Mouse (Mus musculus): ENCODE measurements around the gene Gm8265. TPM values are rescaled to one million over a fixed set of nuclear protein-coding genes. Genes with fewer than 3 reads are reported as not detected.
"Not testable (repeated sequence)": the region's sequence is repeated elsewhere in the genome, so short reads cannot be mapped to it uniquely, and the experiment has no call there.

Gm8265 gene
- not detected in 2 replicates for polyA plus RNA-seq (2015; fragmentation: Nextera tagmentation; extraction: Ambion mirVana)

DNA sequence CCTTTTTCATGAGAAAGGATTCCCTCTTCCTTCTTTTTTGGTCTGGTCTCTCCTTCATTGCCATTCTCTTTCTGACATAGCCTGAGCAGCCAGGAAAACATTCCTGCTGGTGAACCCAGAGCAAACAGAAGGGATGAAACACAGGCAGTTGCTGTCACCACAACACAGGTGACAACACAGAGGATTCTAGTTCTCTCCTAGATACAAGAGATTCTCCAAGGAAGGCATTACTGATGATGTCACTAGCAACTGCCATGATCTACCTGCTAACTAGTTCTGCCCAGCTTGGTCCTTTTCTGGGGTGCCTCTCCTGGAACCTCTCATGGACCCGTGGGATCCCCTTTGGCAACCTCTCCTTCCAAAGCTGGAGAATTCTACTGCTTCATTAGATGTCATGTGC, at the start of gene Gm8265:
Gm8265 (minus strand) TSS at position 101 of the 400 bp plus-strand sequence.
- not testable (repeated sequence) for H3K36me3 ChIP-seq (replicated peaks); ATAC-seq (replicated peaks); H3K4me1 ChIP-seq; H3K27ac ChIP-seq; H3K4me2 ChIP-seq; H3K4me3 ChIP-seq; H3K9ac ChIP-seq; H3K27me3 ChIP-seq (replicated peaks); H3K9me3 ChIP-seq
- WGBS = no CpG with 5 or more reads among the region's 1 CpGs

Other genes starting within 250 kb of the Gm8265 start
- 0.86 and 2.0 TPM in 2 replicates for gene Gm3500, start 244.0 kb downstream of the Gm8265 start, polyA plus RNA-seq (2015; fragmentation: Nextera tagmentation; extraction: Ambion mirVana)
- 2.5 and 2.8 TPM in 2 replicates for gene Gm3194, start 177.6 kb downstream of the Gm8265 start, polyA plus RNA-seq (2015; fragmentation: Nextera tagmentation; extraction: Ambion mirVana)
- gene Gm8246, start 155.2 kb downstream of the Gm8265 start, polyA plus RNA-seq (2015; fragmentation: Nextera tagmentation; extraction: Ambion mirVana) = not detected in 2 replicates
- gene Gm3187, start 148.8 kb downstream of the Gm8265 start, polyA plus RNA-seq (2015; fragmentation: Nextera tagmentation; extraction: Ambion mirVana) = 0.13 and 0.23 TPM in 2 replicates
- 14.8 and 15.0 TPM in 2 replicates for gene Gm3488, start 131.4 kb downstream of the Gm8265 start, polyA plus RNA-seq (2015; fragmentation: Nextera tagmentation; extraction: Ambion mirVana)
- 0.15 TPM in 1 of 2 replicates, not detected in the other for gene Gm3532, start 94.5 kb downstream of the Gm8265 start, polyA plus RNA-seq (2015; fragmentation: Nextera tagmentation; extraction: Ambion mirVana)
- gene Gm9603, start 54.4 kb upstream of the Gm8265 start, polyA plus RNA-seq (2015; fragmentation: Nextera tagmentation; extraction: Ambion mirVana) = not detected in 2 replicates
- gene Gm3373, start 108.5 kb upstream of the Gm8265 start, polyA plus RNA-seq (2015; fragmentation: Nextera tagmentation; extraction: Ambion mirVana) = 1.7 TPM in 1 of 2 replicates, not detected in the other
- 3.2 and 3.5 TPM in 2 replicates for gene Gm3383, start 175.0 kb upstream of the Gm8265 start, polyA plus RNA-seq (2015; fragmentation: Nextera tagmentation; extraction: Ambion mirVana)
- not detected in 2 replicates for gene Gm3424, start 197.3 kb upstream of the Gm8265 start, polyA plus RNA-seq (2015; fragmentation: Nextera tagmentation; extraction: Ambion mirVana)
- gene Gm8237, start 247.4 kb upstream of the Gm8265 start, polyA plus RNA-seq (2015; fragmentation: Nextera tagmentation; extraction: Ambion mirVana) = 1.5 and 2.0 TPM in 2 replicates

Measured in midbrain, embryonic 15.5 days (tissue).